Mouse (Mus musculus) midbrain, embryonic 10.5 days (tissue): ENCODE data around the gene Jun. TPM values are rescaled to one million over a fixed set of nuclear protein-coding genes. Genes with fewer than 3 reads are reported as not detected.

Experiments used
- DNase-seq: peaks from one replicate; pipeline ENCODE4 v3.0.0-alpha.2; 2017; ENCODE audit warnings: low spot score
- H3K27ac ChIP-seq: fragments of 300-500 bp; sonication (generic); replicated peaks from 2 replicates; pipeline ENCODE4 v1.5.1; 2016; ENCODE audit warnings: mild to moderate bottlenecking
- H3K27me3 ChIP-seq: fragments of 300-500 bp; sonication (generic); 2 replicates; pipeline ENCODE4 v1.6.1; 2016; ENCODE audit warnings: low read depth, mild to moderate bottlenecking; ENCODE audit not compliant: poor library complexity, severe bottlenecking
- H3K36me3 ChIP-seq: fragments of 300-500 bp; sonication (generic); 2 replicates; pipeline ENCODE4 v1.6.1; 2016; ENCODE audit warnings: mild to moderate bottlenecking, moderate library complexity
- H3K4me1 ChIP-seq: fragments of 300-500 bp; sonication (generic); 2 replicates; pipeline ENCODE4 v1.6.1; 2016
- H3K4me3 ChIP-seq: fragments of 300-500 bp; sonication (generic); 2 replicates; pipeline ENCODE4 v1.5.1; 2016; ENCODE audit warnings: mild to moderate bottlenecking, moderate library complexity
- H3K9me3 ChIP-seq: fragments of 300-500 bp; sonication (generic); replicated peaks from 2 replicates; pipeline ENCODE4 v1.6.1; 2016; ENCODE audit warnings: mild to moderate bottlenecking
- WGBS: fragments of 180-500 bp; shearing (Covaris S2); methylation state at CpG from one replicate; pipeline ENCODE4 v1.1.7; 2016; 5-methylcytosine and 5-hydroxymethylcytosine counted together
- polyA plus RNA-seq: library from polyadenylated mRNA; unstranded; fragments of >200 nt; fragmentation: Nextera tagmentation; extraction: Ambion mirVana; gene quantifications from 2 replicates; pipeline ENCODE4 v1.2.1, GENCODE M21; 2016

Gene Jun
- 68.9 and 71.0 TPM in 2 replicates for polyA plus RNA-seq

DNA sequence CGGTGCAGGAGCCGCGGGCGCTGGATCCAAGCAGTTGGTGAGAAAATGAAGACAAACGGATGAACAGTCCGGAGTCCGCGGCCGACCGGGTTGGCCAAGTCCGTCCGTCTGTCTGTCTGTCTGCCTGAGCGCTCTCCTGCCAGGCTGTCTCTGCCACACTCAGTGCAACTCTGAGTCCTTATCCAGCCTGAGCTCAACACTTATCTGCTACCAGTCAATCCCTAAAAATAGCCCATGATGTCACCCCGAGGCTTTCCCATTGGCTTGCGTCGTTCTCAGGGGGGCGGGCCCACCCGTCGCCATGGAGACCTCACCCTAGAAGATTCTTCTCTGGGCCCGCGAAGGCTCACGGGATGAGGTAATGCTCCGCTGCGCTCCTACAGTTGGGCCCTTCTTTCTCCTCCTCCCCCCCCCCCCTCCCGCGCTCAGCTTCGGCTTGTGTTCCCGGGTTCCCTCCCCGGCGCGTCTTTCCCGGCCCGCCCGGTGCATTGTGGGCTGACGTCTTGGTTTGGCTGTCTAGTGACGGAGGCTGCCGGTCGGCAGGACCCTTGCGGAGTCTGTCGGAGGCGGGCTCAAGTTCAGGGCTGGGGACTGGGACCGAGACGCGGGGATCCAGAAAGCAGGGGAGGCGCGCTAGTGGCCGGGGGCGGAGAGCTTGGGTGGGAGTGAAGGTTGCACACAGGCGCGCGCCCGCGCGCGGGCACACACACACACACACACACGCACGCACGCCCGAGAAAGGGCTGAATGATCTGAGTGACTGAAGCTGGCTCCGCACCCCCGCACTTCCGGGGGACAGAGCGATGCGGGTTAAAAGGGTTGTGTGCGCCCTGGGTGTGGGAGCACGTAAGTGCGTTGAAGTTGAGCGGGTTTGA lies at the start of gene Jun:
TSS of gene Jun (minus strand) at position 198 of the 875 bp plus-strand sequence.
- Histone ChIP-seq H3K9me3 (no peaks in the 10 kb centered on the region), H3K36me3 (no peaks in the 10 kb centered on the region), H3K27me3 (no peaks in the 10 kb centered on the region), H3K27ac (peak within 1 kb of the TSS; percentile 98), H3K4me1 (peaks cover 56% of the 10 kb centered on the region), H3K4me3 (peak within 1 kb of the TSS; percentile 88)
- DNase-seq, result peak; percentile 100
- under 1% methylated on average over 68 of the region's 68 CpGs for WGBS

DNA sequence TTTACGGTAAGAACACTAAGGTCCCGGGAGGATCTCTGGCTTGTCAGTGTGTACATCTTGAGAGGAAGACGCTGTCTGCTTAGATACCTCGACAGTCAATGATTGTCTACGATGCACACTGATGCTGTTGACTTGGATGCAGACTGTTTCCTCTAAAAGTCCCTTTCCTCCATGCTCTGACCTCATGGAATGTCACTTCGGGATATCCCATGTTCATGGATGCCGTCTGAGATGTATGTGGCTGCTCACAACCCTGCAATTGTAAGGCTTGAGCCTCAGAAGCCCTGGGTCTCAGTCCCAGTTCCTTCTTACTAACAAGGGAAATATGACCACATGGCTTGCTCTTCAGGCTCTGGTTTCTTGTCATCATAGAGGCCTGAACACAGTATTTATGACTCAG lies 49.7 kb upstream of the Jun start:
- H3K4me1 ChIP-seq, result peaks cover 28% of the 10 kb centered on the region
- no peak overlapping the region for H3K27ac ChIP-seq
- DNase-seq, result no peak
- H3K9me3 ChIP-seq, result no peaks in the 10 kb centered on the region
- no peak overlapping the region for H3K4me3 ChIP-seq
- peaks cover 9% of the 10 kb centered on the region for H3K27me3 ChIP-seq
- 92% methylated on average over 7 of the region's 7 CpGs for WGBS
- no peaks in the 10 kb centered on the region for H3K36me3 ChIP-seq

DNA sequence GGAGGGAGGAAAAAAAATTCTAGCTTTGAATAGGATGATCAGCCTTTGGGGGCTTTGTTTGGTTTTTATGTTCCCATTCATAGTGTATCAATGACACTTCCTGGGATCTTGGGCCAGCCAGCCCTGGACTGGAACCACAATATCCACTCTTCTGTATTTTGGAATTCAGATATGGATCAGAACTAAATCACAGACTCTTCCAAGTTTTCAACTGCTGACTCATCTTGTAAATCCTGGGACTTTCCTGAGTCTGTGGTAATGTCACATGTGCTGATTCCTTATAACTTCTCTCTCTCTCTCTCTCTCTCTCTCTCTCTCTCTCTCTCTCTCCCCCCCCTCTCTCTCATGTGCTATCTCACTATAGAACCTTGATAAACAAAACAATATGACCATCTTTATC lies 48.7 kb upstream of the Jun start:
- H3K9me3 ChIP-seq, result no peaks in the 10 kb centered on the region
- H3K4me1 ChIP-seq, result peaks cover 18% of the 10 kb centered on the region
- H3K27ac ChIP-seq, result no peak overlapping the region
- no peak overlapping the region for H3K4me3 ChIP-seq
- peaks cover 6% of the 10 kb centered on the region for H3K27me3 ChIP-seq
- no peaks in the 10 kb centered on the region for H3K36me3 ChIP-seq
- DNase-seq, result no peak

DNA sequence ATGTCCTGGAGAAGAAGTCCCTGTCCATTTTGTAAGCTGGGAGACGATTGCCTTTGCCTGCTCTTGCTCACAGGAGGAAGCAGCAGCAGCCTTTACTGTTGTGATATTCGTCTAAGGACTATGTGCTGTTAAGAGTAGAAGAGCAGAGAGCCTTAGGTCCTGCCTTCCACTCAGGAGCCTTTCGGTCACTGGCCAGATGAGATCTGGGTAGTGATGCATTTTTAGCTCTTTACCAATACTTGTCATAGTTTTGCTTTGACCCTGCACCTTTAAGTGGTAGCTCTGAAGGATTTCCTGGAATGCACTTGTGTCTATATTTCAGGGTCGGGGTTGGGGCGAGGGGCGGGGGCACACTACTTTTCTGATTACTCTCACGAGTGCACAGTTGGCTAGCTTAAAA lies 47.4 kb upstream of the Jun start:
- Histone ChIP-seq H3K36me3 (no peaks in the 10 kb centered on the region), H3K27me3 (no peaks in the 10 kb centered on the region), H3K4me1 (peaks cover 15% of the 10 kb centered on the region), H3K4me3 (no peak overlapping the region), H3K9me3 (no peaks in the 10 kb centered on the region), H3K27ac (no peak overlapping the region)
- WGBS, result 82% methylated on average over 7 of the region's 7 CpGs
- DNase-seq, result no peak

DNA sequence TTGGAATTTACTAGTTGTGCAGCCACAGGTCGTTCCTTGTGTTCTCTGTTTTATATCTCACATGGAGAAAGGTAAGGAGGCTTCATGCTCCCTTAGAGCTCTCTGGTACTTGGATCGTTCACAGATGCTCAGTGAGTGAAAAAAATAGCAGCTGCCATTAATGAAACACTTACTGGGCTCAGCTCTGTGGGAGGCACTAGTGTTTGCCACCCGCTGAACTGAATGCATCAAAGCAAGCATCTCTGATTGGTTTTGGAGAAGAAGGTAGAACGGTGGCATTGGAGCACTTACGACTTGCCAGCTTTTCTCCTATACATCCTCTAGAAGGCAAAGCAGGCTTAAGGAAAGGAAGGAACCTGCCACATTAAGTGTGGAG lies 46.7 kb upstream of the Jun start:
- peaks cover 4% of the 10 kb centered on the region; the same call in 1 of the 2 replicates for H3K27me3 ChIP-seq
- peaks cover 16% of the 10 kb centered on the region for H3K4me1 ChIP-seq
- no peaks in the 10 kb centered on the region for H3K9me3 ChIP-seq
- DNase-seq, result no peak
- H3K4me3 ChIP-seq, result no peak overlapping the region
- H3K27ac ChIP-seq, result no peak overlapping the region
- WGBS, result 71% methylated on average over 5 of the region's 5 CpGs
- no peaks in the 10 kb centered on the region for H3K36me3 ChIP-seq

DNA sequence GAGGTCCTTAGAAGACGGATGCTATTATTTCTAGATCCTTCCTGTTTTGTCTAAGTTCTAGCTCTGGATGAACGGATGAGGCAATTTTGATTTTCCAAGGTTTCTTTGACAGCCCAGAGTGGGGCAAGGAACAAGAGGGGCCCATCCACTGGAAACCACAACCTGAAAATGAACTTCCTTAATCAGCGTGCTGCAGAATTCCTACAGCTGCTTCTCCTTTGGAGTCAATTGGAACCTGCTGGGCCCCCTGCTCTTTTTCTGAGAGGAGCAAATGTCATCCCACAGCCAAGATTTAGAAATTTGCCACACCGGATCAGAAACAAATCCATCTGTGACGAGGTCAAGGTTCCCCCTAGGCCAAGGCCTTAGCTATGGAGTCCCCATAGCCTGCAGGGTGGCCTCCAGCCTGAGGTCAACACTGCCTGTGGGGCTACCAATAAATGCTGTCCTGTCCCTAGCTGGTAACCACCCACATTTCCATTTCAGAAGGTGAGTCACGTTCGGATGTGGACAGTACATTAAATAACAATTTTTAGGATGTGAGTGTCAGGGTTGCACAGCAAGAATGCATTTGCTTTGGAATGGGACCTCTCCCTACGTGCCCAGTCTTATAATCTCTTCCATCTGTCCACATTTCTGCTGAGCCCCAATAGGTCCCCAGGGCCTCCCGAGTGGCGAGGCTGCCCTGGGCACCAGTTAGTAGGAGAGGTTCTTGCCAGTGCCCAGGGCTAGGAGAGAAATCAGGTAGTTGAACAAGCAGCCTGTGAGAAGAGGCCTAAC lies 46.1 kb upstream of the Jun start:
- Histone ChIP-seq H3K27me3 (peaks cover 9% of the 10 kb centered on the region), H3K9me3 (no peaks in the 10 kb centered on the region), H3K27ac (no peak overlapping the region), H3K4me1 (peaks cover 16% of the 10 kb centered on the region), H3K4me3 (no peak overlapping the region), H3K36me3 (no peaks in the 10 kb centered on the region)
- whole genome bisulfite sequencing, result 69% methylated on average over 10 of the region's 10 CpGs
- DNase-seq, result peak; percentile 36

DNA sequence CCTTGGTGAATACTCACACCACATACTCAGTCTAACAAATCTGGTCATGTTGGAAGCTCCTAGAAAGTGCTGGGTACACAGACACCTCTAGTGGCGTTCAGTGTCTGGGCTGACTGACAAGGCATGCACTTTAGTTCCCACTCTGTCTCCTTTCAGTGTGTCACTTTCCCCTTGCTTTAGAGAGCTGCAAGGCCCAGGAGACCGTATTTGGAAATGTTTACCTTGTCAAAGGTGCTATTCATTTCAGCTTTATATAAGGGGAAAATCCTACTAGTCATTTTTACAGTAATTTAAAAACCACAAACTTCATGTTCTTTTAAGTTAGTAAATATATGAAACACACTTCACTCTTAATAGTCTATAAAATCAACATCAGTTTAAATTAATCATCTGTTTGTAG lies 44.7 kb upstream of the Jun start:
- WGBS, result 88% methylated on average over 2 of the region's 2 CpGs
- H3K27me3 ChIP-seq, result peaks cover 11% of the 10 kb centered on the region
- H3K27ac ChIP-seq, result no peak overlapping the region
- H3K4me1 ChIP-seq, result peaks cover 21% of the 10 kb centered on the region
- no peaks in the 10 kb centered on the region for H3K9me3 ChIP-seq
- H3K4me3 ChIP-seq, result no peak overlapping the region
- H3K36me3 ChIP-seq, result no peaks in the 10 kb centered on the region
- no peak for DNase-seq

DNA sequence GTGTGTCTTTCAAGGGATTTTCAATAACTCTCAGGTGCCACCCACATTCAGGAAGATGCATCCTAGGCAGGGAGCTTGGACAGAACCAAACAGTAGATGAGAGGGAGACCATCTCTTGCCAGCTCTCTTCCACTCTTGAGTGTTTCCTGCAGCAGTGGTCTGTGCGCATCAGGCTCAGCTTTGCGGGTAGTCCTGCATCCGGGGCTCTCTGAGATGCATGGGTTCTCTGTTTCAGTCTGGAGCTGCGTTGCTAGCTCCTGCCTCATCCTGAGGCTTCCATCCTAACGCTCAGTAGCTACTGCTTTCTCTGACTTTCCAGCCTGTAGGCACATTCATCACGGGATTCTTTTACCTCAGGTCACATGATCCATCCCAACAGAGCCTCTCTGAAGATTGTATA lies 43.9 kb upstream of the Jun start:
- no peak overlapping the region for H3K4me3 ChIP-seq
- no peak for DNase-seq
- H3K27me3 ChIP-seq, result peaks cover 11% of the 10 kb centered on the region
- H3K4me1 ChIP-seq, result peaks cover 21% of the 10 kb centered on the region
- H3K36me3 ChIP-seq, result no peaks in the 10 kb centered on the region
- no peaks in the 10 kb centered on the region for H3K9me3 ChIP-seq
- no peak overlapping the region for H3K27ac ChIP-seq
- WGBS, result 84% methylated on average over 6 of the region's 6 CpGs

DNA sequence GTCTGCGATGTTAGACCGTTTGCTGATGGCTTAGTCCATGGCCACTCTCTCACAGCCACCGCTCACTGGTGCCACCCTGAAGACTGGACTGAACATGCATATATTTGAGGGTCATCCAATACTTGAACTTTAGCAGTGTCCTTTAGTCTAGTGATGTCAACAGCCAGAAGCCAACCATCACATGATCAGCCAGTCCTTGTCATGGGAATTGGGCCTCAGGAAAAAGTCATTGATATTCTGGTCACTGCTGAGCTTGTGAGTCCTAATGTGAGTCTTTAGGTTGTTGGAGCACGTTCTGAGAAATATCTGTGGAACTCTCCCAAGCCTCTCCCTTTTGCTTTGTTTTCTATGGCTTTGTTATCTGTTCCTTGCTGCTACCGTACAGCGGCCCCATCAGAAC lies 43.3 kb upstream of the Jun start:
- H3K27ac ChIP-seq, result no peak overlapping the region
- 95% methylated on average over 6 of the region's 6 CpGs for WGBS
- no peaks in the 10 kb centered on the region for H3K9me3 ChIP-seq
- peaks cover 11% of the 10 kb centered on the region for H3K27me3 ChIP-seq
- H3K36me3 ChIP-seq, result no peaks in the 10 kb centered on the region
- peaks cover 21% of the 10 kb centered on the region for H3K4me1 ChIP-seq
- no peak overlapping the region for H3K4me3 ChIP-seq
- DNase-seq, result peak; percentile 6

DNA sequence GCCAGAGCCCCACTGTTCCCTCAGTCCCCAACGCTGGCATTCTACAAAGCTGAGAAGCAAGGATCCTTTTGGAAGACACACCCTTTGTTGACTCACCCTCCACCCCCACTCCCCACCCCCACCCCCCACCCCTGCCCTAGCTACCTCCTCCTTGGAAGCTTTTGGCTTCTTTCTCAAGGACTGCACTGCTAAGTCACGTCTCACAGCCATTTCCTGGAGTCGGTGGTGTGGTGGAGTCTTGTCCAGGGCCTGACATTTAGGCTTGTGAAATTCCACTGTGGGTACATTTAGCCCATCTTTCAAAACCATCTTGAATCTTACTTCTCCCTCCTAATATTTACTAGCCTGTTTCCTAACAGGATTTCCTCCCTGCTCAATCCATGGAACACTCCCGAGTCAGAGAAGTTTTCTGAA lies 42.7 kb upstream of the Jun start:
- H3K4me1 ChIP-seq, result peaks cover 21% of the 10 kb centered on the region
- H3K9me3 ChIP-seq, result no peaks in the 10 kb centered on the region
- no peak overlapping the region for H3K4me3 ChIP-seq
- peaks cover 11% of the 10 kb centered on the region for H3K27me3 ChIP-seq
- 0 out of 2 replicates have a peak overlapping the region, but pooled peaks have one; percentile 13 for H3K27ac ChIP-seq
- peak; percentile 10 for DNase-seq
- H3K36me3 ChIP-seq, result no peaks in the 10 kb centered on the region
- WGBS, result 49% methylated on average over 4 of the region's 4 CpGs

DNA sequence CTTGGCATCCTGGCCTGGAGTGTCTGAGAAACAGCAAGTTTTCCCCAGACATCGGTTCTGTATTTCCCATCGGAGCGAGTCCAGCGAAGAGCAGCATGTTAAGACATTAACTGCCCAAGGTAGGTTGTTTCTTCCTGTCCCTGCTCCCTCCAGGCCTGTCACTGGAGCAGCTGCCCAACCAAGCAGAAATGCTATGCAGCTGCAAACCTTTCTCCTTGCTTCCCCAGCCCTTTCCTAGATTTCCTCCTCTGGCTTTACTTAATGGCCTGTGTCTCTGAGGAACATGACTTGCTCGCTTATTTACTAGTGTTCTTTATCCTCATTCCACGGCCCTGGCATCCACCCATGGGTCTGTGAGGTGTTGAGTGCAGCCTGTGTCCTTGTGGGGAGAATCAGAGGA lies 41.6 kb upstream of the Jun start:
- DNase-seq, result no peak
- Histone ChIP-seq H3K4me3 (no peak overlapping the region), H3K27me3 (peaks cover 11% of the 10 kb centered on the region), H3K9me3 (no peaks in the 10 kb centered on the region), H3K4me1 (peaks cover 20% of the 10 kb centered on the region), H3K36me3 (no peaks in the 10 kb centered on the region), H3K27ac (no peak overlapping the region)
- WGBS, result 88% methylated on average over 6 of the region's 6 CpGs

DNA sequence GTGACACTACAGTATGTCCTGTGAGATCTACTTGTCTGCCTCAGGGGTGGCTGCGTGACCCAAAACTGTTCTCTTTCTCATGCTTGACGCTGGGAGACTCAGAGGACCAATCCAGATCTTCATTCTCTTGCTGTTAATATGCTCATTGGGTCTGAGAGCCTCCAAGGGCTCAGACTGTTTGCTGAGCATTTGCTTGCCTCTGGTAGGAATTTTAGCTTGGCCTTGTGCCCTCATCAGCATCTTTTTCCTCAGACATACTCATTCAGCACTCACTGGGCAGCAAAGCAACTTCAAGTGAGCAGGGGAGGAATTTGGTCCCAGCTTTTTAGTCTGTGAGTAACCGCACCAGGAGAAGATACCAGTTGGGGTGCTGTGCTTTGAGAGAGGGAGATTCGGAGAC lies 40.5 kb upstream of the Jun start:
- H3K27ac ChIP-seq, result no peak overlapping the region
- 89% methylated on average over 4 of the region's 4 CpGs for WGBS
- H3K4me1 ChIP-seq, result peaks cover 9% of the 10 kb centered on the region
- no peaks in the 10 kb centered on the region for H3K9me3 ChIP-seq
- H3K36me3 ChIP-seq, result no peaks in the 10 kb centered on the region
- no peak for DNase-seq
- H3K4me3 ChIP-seq, result no peak overlapping the region
- peaks cover 11% of the 10 kb centered on the region for H3K27me3 ChIP-seq

DNA sequence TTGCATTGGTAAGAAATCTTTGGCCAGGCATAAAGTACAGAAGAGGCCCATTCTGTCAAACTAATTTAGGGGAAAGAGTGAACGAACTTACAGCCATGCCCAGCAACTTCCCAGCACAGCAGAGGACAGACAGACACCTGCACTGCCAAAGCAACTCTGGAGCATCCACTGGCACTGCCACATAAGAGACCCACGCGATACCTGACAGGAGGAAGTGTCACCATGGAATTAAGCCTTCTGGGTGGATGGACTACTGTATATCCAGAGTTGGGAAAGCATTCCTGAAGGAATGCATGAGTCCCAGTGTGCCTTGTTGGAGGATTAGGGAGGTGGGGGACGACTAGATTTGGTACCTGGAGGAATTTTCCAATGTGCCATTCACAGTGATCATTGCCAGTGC lies 39.5 kb upstream of the Jun start:
- Histone ChIP-seq H3K4me1 (peaks cover 9% of the 10 kb centered on the region), H3K4me3 (no peak overlapping the region)

More for the DNA sequence above, 39.5 kb upstream of the Jun start:
- no peak overlapping the region for H3K27ac ChIP-seq
- DNase-seq, result no peak
- H3K36me3 ChIP-seq, result no peaks in the 10 kb centered on the region
- H3K27me3 ChIP-seq, result peaks cover 11% of the 10 kb centered on the region
- H3K9me3 ChIP-seq, result no peaks in the 10 kb centered on the region
- WGBS, result 90% methylated on average over 4 of the region's 4 CpGs
